Mouse (Mus musculus): Measurements from ENCODE around the gene Gm10720.
"Not testable (repeated sequence)": the region's sequence is repeated elsewhere in the genome, so short reads cannot be mapped to it uniquely, and the experiment has no call there.

Gm10720 gene

DNA sequence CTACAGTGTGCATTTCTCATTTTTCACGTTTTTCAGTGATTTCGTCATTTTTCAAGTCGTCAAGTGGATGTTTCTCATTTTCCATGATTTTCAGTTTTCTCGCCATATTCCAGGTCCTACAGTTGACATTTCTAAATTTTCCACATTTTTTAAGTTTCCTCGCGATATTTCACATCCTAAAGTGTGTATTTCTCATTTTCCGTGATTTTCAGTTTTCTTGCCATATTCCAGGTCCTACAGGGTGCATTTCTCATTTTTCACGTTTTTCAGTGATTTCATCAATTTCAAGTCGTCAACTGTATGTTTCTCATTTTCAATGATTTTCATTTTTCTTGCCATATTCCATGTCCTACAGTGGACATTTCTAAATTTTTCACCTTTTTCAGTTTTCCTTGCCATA, at the start of gene Gm10720:
Gene Gm10720, plus strand, starts transcription at position 301 of the 400 bp plus-strand sequence.
- not testable (repeated sequence) for DNase-seq (ENCODE audit: low spot score in 2 of 2)

DNA sequence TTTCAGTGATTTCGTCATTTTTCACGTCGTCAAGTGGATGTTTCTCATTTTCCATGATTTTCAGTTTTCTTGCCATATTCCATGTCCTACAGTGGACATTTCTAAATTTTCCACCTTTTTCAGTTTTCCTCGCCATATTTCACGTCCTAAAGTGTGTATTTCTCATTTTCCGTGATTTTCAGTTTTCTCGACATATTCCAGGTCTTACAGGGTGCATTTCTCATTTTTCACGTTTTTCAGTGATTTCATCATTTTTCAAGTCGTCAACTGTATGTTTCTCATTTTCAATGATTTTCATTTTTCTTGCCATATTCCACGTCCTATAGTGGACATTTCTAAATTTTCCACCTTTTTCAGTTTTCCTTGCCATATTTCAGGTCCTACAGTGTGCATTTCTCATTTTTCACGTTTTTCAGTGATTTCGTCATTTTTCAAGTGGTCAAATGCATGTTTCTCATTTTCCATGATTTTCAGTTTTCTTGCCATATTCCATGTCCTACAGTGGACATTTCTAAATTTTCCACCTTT, 14.9 kb upstream of the Gm10720 start, which contains the start of gene Gm10722:
Gene Gm10722, plus strand, starts transcription at position 478 of the 528 bp plus-strand sequence.
- peak; percentile 10 to 18 for DNase-seq (ENCODE audit: low spot score in 2 of 2)

DNA sequence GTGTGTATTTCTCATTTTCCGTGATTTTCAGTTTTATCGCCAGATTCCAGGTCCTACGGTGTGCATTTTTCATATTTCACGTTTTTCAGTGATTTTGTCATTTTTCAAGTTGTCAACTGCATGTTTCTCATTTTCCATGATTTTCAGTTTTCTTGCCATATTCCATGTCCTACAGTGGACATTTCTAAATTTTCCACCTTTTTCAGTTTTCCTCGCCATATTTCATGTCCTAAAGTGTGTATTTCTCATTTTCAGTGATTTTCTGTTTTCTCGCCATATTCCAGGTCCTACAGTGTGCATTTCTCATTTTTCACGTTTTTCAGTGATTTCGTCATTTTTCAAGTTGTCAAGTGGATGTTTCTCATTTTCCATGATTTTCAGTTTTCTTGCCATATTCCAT, 14.4 kb upstream of the Gm10720 start:
- peak in 1 of 2 experiments; percentile 36 for DNase-seq (ENCODE audit: low spot score in 2 of 2)

DNA sequence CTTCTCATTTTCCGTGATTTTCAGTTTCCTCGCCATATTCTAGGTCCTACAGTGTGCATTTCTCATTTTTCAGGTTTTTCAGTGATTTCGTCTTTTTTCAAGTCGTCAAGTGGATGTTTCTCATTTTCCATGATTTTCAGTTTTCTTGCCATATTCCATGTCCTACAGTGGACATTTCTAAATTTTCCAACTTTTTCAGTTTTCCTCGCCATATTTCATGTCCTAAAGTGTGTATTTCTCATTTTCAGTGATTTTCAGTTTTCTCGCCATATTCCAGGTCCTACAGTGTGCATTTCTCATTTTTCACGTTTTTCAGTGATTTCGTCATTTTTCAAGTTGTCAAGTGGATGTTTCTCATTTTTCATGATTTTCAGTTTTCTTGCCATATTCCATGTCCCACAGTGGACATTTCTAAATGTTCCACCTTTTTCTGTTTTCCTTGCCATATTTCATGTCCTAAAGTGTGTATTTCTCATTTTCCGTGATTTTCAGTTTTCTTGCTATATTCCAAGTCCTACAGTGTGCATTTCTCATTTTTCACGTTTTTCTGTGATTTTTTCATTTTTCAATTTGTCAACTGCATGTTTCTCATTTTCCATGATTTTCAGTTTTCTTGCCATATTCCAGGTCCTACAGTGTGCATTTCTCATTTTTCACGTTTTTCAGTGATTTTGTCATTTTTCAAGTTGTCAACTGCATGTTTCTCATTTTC, 13.3 kb upstream of the Gm10720 start:
- DNase-seq (ENCODE audit: low spot score in 2 of 2), result peak; percentile 90 to 100

DNA sequence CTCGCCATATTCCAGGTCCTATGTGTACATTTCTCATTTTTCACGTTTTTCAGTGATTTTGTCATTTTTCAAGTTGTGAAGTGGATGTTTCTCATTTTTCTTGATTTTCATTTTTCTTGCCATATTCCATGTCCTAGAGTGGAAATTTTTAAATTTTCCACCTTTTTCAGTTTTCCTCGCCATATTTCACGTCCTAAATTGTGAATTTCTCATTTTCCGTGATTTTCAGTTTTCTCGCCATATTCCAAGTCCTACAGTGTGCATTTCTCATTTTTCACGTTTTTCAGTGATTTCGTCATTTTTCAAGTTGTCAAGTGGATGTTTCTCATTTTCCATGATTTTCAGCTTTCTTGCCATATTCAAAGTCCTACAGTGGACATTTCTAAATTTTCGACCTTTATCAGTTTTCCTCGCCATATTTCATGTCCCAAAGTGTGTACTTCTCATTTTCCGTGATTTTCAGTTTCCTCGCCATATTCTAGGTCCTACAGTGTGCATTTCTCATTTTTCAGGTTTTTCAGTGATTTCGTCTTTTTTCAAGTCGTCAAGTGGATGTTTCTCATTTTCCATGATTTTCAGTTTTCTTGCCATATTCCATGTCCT, 12.6 kb upstream of the Gm10720 start, which contains the start of gene Gm11168:
Gene Gm11168, plus strand, starts transcription at position 553 of the 603 bp plus-strand sequence.
- not testable (repeated sequence) for DNase-seq (ENCODE audit: low spot score in 2 of 2)

DNA sequence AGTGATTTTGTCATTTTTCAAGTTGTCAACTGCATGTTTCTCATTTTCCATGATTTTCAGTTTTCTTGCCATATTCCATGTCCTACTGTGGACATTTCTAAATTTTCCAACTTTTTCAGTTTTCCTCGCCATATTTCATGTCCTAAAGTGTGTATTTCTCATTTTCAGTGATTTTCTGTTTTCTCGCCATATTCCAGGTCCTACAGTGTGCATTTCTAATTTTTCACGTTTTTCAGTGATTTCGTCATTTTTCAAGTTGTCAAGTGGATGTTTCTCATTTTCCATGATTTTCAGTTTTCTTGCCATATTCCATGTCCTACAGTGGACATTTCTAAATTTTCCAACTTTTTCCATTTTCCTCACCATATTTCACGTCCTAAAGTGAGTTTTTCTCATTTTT, 9.3 kb upstream of the Gm10720 start:
- DNase-seq (ENCODE audit: low spot score in 2 of 2), result not testable (repeated sequence)

DNA sequence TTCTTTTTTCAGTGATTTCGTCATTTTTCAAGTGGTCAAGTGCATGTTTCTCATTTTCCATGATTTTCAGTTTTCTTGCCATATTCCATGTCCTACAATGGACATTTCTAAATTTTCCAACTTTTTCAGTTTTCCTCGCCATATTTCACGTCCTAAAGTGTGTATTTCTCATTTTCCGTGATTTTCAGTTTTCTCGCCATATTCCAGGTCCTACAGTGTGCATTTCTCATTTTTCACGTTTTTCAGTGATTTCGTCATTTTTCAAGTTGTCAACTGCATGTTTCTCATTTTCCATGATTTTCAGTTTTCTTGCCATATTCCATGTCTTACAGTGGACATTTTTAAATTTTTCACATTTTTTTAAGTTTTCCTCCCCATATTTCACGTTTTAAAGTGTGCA, 8.8 kb upstream of the Gm10720 start:
- DNase-seq (ENCODE audit: low spot score in 2 of 2), result peak; percentile 89 to 99

DNA sequence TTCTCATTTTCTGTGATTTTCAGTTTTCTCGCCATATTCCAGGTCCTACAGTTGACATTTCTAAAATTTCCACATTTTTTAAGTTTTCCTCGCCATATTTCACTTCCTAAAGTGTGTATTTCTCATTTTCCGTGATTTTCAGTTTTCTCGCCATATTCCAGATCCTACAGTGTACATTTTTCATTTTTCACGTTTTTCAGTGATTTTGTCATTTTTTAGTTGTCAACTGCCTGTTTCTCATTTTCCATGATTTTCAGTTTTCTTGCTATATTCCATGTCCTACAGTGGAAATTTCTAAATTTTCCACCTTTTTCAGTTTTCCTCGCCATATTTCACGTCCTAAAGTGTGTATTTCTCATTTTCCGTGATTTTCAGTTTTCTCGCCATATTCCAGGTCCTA, 8.2 kb upstream of the Gm10720 start:
- not testable (repeated sequence) for DNase-seq (ENCODE audit: low spot score in 2 of 2)

DNA sequence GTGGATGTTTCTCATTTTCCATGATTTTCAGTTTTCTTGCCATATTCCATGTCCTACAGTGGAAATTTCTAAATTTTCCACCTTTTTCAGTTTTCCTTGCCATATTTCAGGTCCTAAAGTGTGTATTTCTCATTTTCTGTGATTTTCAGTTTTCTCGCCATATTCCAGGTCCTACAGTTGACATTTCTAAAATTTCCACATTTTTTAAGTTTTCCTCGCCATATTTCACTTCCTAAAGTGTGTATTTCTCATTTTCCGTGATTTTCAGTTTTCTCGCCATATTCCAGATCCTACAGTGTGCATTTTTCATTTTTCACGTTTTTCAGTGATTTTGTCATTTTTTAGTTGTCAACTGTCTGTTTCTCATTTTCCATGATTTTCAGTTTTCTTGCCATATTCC, 6.1 kb upstream of the Gm10720 start:
- DNase-seq (ENCODE audit: low spot score in 2 of 2), result not testable (repeated sequence)

DNA sequence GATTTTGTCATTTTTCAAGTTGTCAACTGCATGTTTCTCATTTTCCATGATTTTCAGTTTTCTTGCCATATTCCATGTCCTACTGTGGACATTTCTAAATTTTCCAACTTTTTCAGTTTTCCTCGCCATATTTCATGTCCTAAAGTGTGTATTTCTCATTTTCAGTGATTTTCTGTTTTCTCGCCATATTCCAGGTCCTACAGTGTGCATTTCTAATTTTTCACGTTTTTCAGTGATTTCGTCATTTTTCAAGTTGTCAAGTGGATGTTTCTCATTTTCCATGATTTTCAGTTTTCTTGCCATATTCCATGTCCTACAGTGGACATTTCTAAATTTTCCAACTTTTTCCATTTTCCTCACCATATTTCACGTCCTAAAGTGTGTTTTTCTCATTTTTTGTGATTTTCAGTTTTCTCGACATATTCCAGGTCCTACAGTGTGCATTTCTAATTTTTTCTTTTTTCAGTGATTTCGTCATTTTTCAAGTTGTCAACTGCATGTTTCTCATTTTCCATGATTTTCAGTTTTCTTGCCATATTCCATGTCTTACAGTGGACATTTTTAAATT, 3.3 kb upstream of the Gm10720 start:
- not testable (repeated sequence) for DNase-seq (ENCODE audit: low spot score in 2 of 2)

DNA sequence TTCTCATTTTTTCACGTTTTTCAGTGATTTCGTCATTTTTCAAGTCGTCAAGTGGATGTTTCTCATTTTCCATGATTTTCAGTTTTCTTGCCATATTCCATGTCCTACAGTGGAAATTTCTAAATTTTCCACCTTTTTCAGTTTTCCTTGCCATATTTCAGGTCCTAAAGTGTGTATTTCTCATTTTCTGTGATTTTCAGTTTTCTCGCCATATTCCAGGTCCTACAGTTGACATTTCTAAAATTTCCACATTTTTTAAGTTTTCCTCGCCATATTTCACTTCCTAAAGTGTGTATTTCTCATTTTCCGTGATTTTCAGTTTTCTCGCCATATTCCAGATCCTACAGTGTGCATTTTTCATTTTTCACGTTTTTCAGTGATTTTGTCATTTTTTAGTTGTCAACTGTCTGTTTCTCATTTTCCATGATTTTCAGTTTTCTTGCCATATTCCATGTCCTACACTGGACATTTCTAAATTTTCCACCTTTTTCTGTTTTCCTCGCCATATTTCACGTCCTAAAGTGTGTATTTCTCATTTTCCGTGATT, 2.6 kb upstream of the Gm10720 start, which contains the start of gene Gm10721:
Gene Gm10721, plus strand, starts transcription at position 408 of the 547 bp plus-strand sequence.
- DNase-seq (ENCODE audit: low spot score in 2 of 2), result not testable (repeated sequence)

DNA sequence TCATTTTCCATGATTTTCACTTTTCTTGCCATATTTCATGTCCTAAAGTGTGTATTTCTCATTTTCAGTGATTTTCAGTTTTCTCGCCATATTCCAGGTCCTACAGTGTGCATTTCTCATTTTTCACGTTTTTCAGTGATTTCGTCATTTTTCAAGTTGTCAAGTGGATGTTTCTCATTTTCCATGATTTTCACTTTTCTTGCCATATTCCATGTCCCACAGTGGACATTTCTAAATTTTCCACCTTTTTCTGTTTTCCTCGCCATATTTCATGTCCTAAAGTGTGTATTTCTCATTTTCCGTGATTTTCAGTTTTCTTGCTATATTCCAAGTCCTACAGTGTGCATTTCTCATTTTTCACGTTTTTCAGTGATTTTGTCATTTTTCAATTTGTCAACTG, 442 bp downstream of the Gm10720 start:
- DNase-seq (ENCODE audit: low spot score in 2 of 2), result not testable (repeated sequence)

DNA sequence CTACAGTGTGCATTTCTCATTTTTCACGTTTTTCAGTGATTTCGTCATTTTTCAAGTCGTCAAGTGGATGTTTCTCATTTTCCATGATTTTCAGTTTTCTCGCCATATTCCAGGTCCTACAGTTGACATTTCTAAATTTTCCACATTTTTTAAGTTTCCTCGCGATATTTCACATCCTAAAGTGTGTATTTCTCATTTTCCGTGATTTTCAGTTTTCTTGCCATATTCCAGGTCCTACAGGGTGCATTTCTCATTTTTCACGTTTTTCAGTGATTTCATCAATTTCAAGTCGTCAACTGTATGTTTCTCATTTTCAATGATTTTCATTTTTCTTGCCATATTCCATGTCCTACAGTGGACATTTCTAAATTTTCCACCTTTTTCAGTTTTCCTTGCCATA, 1.7 kb downstream of the Gm10720 start, which contains the start of gene Gm10719:
Gene Gm10719, plus strand, starts transcription at position 301 of the 400 bp plus-strand sequence.
- DNase-seq (ENCODE audit: low spot score in 2 of 2), result not testable (repeated sequence)

DNA sequence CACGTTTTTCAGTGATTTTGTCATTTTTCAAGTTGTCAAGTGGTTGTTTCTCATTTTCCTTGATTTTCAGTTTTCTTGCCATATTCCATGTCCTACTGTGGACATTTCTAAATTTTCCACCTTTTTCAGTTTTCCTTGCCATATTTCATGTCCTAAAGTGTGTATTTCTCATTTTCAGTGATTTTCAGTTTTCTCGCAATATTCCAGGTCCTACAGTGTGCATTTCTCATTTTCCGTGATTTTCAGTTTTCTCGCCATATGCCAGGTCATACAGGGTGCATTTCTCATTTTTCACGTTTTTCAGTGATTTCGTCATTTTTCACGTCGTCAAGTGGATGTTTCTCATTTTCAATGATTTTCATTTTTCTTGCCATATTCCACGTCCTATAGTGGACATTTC, 3.5 kb downstream of the Gm10720 start:
- DNase-seq (ENCODE audit: low spot score in 2 of 2), result peak in 1 of 2 experiments; percentile 87

DNA sequence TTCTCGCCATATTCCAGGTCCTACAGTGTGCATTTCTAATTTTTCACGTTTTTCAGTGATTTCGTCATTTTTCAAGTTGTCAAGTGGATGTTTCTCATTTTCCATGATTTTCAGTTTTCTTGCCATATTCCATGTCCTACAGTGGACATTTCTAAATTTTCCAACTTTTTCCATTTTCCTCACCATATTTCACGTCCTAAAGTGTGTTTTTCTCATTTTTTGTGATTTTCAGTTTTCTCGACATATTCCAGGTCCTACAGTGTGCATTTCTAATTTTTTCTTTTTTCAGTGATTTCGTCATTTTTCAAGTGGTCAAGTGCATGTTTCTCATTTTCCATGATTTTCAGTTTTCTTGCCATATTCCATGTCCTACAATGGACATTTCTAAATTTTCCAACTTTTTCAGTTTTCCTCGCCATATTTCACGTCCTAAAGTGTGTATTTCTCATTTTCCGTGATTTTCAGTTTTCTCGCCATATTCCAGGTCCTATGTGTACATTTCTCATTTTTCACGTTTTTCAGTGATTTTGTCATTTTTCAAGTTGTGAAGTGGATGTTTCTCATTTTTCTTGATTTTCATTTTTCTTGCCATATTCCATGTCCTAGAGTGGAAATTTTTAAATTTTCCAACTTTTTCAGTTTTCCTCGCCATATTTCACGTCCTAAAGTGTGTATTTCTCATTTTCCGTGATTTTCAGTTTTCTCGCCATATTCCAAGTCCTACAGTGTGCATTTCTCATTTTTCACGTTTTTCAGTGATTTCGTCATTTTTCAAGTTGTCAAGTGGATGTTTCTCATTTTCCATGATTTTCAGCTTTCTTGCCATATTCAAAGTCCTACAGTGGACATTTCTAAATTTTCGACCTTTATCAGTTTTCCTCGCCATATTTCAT, 4.6 kb downstream of the Gm10720 start:
- peak; percentile 18 to 85 for DNase-seq (ENCODE audit: low spot score in 2 of 2)

DNA sequence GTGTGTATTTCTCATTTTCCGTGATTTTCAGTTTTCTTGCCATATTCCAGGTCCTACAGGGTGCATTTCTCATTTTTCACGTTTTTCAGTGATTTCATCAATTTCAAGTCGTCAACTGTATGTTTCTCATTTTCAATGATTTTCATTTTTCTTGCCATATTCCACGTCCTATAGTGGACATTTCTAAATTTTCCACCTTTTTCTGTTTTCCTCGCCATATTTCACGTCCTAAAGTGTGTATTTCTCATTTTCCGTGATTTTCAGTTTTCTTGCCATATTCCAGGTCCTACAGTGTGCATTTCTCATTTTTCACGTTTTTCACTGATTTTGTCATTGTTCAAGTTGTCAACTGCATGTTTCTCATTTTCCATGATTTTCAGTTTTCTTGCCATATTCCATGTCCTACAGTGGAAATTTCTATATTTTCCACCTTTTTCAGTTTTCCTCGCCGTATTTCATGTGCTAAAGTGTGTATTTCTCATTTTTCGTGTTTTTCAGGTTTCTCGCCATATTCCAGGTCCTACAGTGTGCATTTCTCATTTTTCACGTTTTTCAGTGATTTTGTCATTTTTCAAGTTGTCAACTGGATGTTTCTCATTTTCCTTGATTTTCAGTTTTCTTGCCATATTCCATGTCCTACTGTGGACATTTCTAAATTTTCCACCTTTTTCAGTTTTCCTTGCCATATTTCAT, 7.0 kb downstream of the Gm10720 start:
- peak; percentile 39 to 77 for DNase-seq (ENCODE audit: low spot score in 2 of 2)

DNA sequence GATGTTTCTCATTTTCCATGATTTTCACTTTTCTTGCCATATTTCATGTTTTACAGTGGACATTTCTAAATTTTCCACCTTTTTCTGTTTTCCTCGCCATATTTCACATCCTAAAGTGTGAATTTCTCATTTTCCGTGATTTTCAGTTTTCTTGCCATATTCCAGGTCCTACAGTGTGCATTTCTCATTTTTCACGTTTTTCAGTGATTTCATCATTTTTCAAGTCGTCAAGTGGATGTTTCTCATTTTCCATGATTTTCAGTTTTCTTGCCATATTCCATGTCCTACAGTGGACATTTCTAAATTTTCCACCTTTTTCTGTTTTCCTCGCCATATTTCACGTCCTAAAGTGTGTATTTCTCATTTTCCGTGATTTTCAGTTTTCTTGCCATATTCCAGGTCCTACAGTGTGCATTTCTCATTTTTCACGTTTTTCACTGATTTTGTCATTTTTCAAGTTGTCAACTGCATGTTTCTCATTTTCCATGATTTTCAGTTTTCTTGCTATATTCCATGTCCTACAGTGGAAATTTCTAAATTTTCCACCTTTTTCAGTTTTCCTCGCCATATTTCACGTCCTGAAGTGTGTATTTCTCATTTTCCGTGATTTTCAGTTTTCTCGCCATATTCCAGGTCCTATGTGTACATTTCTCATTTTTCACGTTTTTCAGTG, 8.0 kb downstream of the Gm10720 start, which contains the start of gene Gm10718:
Gene Gm10718, plus strand, starts transcription at position 236 of the 673 bp plus-strand sequence.
- DNase-seq (ENCODE audit: low spot score in 2 of 2), result peak in 1 of 2 experiments; percentile 66

DNA sequence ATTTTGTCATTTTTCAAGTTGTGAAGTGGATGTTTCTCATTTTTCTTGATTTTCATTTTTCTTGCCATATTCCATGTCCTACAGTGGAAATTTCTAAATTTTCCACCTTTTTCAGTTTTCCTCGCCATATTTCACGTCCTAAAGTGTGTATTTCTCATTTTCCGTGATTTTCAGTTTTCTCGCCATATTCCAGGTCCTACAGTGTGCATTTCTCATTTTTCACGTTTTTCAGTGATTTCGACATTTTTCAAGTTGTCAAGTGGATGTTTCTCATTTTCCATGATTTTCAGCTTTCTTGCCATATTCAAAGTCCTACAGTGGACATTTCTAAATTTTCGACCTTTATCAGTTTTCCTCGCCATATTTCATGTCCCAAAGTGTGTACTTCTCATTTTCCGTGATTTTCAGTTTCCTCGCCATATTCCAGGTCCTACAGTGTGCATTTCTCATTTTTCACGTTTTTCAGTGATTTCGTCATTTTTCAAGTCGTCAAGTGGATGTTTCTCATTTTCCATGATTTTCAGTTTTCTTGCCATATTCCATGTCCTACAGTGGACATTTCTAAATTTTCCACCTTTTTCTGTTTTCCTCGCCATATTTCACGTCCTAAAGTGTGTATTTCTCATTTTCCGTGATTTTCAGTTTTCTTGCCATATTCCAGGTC, 8.7 kb downstream of the Gm10720 start:
- peak; percentile 64 to 100 for DNase-seq (ENCODE audit: low spot score in 2 of 2)

DNA sequence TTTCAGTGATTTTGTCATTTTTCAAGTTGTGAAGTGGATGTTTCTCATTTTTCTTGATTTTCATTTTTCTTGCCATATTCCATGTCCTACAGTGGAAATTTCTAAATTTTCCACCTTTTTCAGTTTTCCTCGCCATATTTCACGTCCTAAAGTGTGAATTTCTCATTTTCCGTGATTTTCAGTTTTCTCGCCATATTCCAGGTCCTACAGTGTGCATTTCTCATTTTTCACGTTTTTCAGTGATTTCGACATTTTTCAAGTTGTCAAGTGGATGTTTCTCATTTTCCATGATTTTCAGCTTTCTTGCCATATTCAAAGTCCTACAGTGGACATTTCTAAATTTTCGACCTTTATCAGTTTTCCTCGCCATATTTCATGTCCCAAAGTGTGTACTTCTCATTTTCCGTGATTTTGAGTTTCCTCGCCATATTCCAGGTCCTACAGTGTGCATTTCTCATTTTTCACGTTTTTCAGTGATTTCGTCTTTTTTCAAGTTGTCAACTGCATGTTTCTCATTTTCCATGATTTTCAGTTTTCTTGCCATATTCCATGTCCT, 9.5 kb downstream of the Gm10720 start, which contains the start of gene Gm10717:
Gene Gm10717, plus strand, starts transcription at position 506 of the 556 bp plus-strand sequence.
- peak; percentile 9 to 60 for DNase-seq (ENCODE audit: low spot score in 2 of 2)

All from frontal cortex, postnatal 10 days (tissue).